Mouse (Mus musculus): Measurements from ENCODE around the gene Fam78a. TPM values are rescaled to one million over a fixed set of nuclear protein-coding genes. Genes with fewer than 3 reads are reported as not detected.

Gene Fam78a
- total RNA-seq (2021), result 1 to 10 TPM; 1.5 to 4.8 TPM
- polyA plus RNA-seq (2012; rRNA removed), result 2.6 and 6.5 TPM in 2 replicates
- long read RNA-seq, result 0 reads

DNA sequence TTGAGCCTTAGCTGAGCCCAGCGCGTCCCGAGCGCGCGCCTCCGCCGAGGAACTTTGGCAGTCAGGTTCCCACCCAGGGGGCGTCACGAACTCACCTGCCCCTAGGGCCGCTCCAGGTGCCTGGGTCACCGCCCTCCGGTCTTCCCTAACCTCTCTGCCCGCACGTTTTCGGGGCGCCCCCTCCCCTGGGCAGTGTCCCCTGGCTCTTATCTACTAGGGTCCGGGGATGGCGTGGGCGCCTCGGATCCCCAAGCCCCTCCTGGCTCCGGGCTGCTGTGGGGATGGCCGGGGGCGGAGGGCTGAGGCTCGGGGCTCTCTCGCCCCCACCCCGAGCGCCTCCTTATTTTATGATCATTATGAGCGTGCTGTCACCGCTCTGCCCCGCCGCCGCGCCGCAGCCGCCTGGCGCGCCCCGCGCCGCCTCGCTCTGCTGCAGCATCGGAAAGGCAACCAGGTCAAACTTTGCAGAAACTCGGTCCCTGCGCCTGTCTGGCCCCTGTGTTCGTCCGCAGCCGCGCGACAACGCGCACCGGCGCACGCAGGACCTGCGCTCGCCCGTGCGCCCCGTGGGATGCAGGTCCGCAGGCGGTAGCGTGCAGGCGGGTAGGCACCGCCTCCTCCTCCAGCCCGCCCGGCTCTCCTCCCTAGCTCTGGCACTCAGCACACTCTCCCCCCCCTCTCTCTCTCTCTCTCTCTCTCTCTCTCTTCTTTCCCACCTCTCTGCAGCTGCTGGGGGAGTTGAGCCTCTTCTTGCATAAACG is at the start of gene Fam78a:
Gene Fam78a (minus strand): TSS at position 747 of the 761 bp plus-strand sequence.
- DNase-seq, result peak; percentile 43

- DNase-seq, result peak; percentile 82
These were observed 49.4 kb upstream of the Fam78a start for GRCm38 (mm10) chr2:32134039-32134438.

DNA sequence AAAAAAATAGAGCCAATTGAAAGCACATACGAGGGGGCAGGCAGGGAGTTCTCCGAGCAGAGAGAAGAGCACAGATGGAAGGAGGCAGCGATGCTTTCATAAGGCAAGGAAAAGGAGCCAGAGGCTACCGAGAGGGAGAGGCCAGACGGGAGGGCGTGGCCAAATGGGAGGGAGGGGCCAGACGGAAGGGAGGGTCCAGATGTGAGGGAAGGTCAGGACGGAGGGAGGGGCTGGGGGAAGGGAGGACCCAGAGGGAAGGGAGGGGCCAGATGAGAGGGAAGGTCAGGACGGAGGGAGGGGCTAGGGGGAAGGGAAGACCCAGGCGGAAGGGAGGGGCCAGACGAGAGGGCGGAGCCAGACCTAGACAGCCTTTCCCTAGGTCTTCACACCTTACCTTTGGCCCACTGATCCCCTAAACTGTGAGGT is 47.9 kb upstream of the Fam78a start:
- DNase-seq, result peak; percentile 61

GRCm38 (mm10) chr2:32131866-32132566 is 47.4 kb upstream of the Fam78a start:
- DNase-seq, result no peak

DNA sequence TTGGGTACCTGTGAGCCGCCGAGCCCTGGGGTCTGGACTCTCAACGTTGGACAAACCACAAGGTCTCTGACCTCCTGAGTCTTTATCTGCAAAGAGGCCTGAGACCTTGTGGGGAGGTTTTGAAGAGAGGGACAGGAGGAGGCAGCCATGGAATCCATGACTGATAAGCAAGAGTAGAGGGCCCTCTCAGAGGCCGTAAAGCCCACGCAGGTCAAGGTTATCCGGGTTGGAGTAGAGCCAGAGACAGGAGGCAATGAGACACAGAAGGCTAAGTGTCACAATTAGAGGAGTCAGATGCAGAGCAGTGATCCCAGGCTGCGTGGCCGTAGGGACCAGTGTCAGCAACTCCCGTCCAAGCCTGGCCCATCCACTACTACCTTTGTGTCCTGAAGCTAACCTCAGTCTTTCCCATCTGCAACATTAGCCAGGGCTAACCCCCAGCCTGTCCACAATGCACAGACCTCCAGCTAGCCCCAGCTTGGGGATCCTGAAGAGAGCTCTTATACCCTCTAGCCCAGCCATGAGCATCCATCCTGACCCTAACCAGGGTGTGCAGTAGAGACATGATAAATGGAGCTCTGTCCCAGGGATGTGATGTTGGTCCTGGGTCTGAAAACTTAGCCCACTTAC is 46.7 kb upstream of the Fam78a start:
- DNase-seq, result peak; percentile 55

DNA sequence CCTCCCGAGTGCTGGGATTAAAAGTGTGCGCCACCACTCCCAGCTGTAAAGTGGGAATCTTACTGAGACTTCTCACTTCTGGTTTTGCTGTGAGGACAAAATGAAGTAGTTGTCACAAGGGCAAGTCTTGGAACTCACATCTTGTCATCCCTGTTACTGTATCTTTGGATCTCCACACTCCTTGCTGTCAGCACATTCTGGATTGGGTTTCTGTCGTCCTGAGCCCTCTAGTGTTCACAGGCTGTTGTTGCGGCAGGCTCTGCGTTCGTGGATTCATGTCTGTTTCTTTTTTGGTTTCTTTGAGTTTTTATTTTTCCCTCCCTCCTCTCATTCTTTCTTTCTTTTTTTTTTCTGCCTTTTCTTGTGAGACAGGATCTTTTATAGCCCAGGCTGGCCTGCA is 45.8 kb upstream of the Fam78a start:
- no peak for DNase-seq

- no peak for DNase-seq
These were observed 44.9 kb upstream of the Fam78a start for GRCm38 (mm10) chr2:32129383-32130074.

- no peak for DNase-seq
These were observed 43.8 kb upstream of the Fam78a start for GRCm38 (mm10) chr2:32128536-32128841.

GRCm38 (mm10) chr2:32127653-32128535 is 43.2 kb upstream of the Fam78a start:
- DNase-seq, result no peak

GRCm38 (mm10) chr2:32121785-32122184 is 37.1 kb upstream of the Fam78a start:
- no peak for DNase-seq

DNA sequence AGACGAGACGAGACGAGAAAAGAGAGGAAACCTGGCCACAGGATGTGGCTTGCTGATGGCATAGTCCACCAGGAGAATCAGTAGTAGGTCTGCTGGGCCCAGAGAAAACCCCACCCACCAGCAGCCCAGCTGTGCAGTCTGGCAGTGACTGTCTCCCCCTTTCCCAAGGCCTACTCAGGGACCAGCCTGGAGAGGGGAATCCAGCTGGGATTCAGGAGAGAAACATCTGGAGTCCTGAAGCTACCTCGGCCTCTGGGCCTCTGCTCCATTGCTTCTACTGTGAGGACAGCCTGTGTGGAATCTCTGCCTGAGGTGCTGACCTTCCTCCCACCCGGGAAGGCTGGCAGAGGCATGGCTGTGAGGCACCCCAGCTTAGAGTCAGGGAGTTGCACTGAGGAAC is 36.5 kb upstream of the Fam78a start:
- no peak for DNase-seq

DNA sequence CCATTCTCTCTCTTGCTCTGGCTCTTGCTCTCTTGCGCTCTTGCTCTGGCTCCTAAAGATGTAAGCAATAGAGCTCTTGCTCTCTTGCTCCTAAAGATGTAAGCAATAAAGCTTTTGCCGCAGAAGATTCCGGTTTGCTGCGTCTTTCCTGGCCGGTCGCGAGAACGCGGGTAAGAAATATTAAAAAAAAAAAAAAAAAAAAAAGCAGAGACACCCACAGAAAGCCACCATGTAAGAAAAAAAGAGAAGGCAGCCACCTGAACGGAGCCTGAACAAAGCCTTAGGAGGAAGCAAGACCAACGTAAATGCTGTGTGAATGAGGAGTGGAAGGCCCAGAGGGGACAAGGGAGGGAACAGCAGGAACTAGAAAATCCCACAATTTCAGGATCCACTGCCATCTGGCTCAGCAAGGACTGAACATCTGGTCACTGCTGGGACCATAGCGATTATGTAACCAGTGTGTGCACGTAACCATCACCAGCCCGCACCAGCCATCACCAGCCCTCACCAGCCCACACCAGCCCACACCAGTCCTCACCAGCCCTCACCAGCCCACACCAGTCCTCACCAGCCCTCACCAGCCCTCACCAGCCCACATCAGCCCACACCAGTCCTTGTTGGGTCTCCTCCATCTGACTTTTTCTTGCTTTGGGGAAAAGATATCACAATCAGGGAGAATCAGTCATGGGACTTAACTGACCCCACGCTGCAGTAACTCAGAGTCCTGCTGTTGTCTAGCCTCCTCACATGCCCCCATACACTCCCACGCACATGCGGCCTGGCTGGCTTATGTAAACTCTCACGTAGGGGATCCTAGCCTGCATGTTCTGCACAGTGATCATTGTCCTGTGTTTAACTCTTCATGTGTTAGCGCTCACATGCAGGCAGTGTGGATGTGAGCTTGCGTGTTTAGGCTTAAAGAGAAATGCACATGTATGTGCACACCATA is 35.4 kb upstream of the Fam78a start:
- DNase-seq, result no peak

- DNase-seq, result no peak
These were observed 31.2 kb upstream of the Fam78a start for GRCm38 (mm10) chr2:32115851-32116268.

DNA sequence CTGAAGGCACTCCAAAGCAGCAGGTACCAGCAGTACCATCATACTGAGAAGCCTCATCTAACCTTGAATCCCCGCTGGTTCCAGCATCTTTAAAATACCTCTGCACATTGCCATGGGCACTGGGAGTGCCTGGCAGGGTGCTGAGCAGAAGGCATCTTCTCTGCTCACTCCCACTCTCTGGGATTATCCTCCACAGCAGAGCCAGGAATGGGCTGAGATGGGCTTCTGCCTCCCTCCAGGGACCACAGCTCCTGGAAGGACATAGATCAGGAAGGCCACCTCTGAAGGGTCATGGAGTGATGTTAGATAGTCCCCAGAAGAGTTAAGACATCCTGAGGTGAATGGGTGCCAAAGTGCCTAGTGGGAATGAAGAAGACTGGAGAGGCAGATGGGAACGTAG is 27.9 kb upstream of the Fam78a start:
- DNase-seq, result no peak

DNA sequence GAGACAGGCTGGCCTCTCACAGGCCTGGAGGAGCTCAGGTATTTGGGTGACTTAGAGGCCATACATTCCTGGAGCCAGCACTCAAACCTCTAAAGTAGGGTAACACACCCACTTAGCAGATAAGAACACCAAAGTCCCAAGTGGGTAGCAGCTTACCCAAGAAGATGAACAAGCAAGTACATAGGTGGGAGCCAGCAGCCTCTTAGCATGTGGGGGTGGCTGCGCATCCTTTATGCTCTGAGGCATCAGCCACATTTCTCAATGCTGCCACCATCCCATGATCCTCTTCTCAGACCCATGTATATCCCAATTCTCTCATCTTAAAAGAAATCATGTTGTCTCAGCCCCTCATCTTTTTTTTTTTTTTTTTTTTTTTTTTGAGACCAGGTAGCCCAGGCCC is 26.6 kb upstream of the Fam78a start:
- no peak for DNase-seq

GRCm38 (mm10) chr2:32105930-32106329 is 21.3 kb upstream of the Fam78a start:
- no peak for DNase-seq

DNA sequence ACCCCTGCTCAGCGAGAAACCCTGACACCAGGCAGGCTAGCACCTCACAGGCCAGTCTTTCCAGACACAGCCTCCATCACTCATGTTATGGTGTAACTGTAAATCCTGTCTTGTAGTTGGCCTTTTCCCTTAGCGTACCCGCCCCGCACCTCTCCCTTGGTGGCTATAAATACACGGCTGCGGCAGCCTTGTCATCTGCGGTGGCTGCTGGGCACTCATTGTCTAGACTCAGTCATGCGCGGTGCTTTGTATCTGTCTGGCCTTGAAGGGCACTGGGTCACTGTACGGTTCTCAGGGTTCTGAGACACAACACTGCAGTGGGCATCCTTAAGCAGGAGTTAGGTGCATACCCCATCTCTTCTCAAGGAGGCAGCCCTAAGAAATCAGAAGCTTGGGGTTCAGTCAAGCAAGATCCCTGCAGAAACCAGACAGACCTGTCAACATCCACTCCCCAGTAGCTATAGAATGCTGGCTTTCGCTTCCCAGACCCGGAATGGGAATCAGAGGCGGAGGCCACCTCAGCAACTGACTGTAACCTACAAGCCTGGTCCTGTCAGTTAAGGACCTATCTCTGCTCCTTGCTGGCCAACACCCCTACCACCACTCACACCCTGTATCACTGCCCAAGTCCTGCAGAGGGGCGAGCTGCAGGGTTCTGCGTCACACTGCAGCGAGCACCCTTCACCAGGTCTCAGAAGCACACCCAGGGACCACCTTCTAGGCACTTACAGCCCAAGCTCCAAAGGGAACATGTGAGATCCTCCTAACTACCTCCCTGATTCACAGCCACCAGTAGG is 20.7 kb upstream of the Fam78a start:
- DNase-seq, result peak; percentile 25

- DNase-seq, result no peak
These were observed 19.5 kb upstream of the Fam78a start for GRCm38 (mm10) chr2:32104122-32104521.

DNA sequence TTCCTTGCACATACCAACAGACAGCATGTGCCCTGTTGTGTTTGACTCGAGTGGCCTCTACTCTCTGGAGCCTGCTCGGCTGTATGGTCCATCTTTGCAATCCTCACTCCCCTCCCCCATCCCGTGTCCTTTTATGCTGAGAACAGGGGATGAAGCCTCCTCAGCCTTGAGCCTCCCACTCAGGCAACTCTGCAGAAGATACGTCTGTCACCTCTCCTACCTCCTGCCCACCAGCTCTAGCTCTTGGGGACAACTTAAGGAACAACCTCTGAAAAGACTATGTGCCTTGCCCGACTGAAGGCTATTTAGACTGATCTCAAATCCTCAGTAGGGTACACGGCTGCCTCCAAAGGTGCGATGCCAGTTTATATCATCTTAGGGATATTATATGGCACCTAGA is 18.9 kb upstream of the Fam78a start:
- DNase-seq, result no peak
